Mouse (Mus musculus) embryonic fibroblast, embryonic 13.5 days (primary cell): Measurements from ENCODE around the gene Sox2.

ENCODE experiments used
- CTCF ChIP-seq: IDR thresholded peaks from 2 replicates; pipeline ENCODE4 v1.5.1; 2011; ENCODE audit warnings: mild to moderate bottlenecking, control low read depth, low read length, moderate library complexity, borderline replicate concordance; ENCODE audit not compliant: insufficient read depth
- POLR2A ChIP-seq: IDR thresholded peaks from 2 replicates; pipeline ENCODE4 v1.6.1; 2011; ENCODE audit warnings: low read depth, mild to moderate bottlenecking, control low read depth, low read length, moderate library complexity

- TF ChIP-seq CTCF (no peak), POLR2A (no peak)
Measured at GRCm38 (mm10) chr3:34692394-34692745, 42.2 kb downstream of the Sox2 start.
